Mouse (Mus musculus): ENCODE measurements at regions not wholly inside any gene's neighbourhood (a gene's known extent, or its start where the extent isn't known, plus 50 kb on each side); places are given as distances from the start of the nearest gene placed in this dataset.
A peak's percentile ranks its signal among the peaks of the same experiment; 100 is the strongest.
"Not testable (repeated sequence)": the region's sequence is repeated elsewhere in the genome, so short reads cannot be mapped to it uniquely, and the experiment has no call there.

DNA sequence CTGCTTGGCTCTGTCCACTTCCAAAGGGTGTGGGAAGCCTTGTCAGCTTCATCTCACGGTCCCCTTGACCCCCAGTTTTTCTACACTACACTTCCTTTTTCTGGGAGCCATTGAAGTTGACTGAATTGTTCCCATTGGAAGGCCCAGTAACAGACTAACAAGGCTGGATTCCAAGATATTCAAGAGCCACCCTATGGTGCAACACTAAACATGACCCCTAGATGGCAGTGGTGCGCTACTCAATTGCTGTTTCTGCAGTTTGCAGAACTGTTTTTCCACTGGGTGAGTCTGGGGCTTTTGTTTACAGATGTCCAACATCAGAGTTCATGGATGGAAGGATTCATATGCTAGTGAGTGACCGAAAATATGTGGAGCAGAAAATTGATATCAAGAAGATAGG, 61.3 kb upstream of the Asap2 start:
- not testable (repeated sequence) for H3K36me3 ChIP-seq (replicated peaks; ENCODE audit: control insufficient read depth, insufficient read depth, low read depth); H3K27me3 ChIP-seq (ENCODE audit: control insufficient read depth, insufficient read depth, low read length); H3K4me3 ChIP-seq (ENCODE audit: insufficient read depth in 1 of 2, low read depth in 2 of 2, low read length in 2 of 2); H3K4me2 ChIP-seq (ENCODE audit: low read depth); H3K9me3 ChIP-seq (ENCODE audit: control insufficient read depth, low read length); H3K27ac ChIP-seq; H3K4me1 ChIP-seq (replicated peaks; ENCODE audit: control insufficient read depth in 2 of 2, insufficient read depth in 2 of 2, low read length in 1 of 2); ATAC-seq (ENCODE audit: insufficient read depth); H3K9ac ChIP-seq (replicated peaks)
- peak in 1 of 3 experiments; percentile 22 for DNase-seq (ENCODE audit: low read depth in 3 of 3, low spot score in 3 of 3)
- peak; percentile 74 for TF ChIP-seq CTCF (IDR thresholded peaks at IDR 0.05; ENCODE audit: low read depth)
- WGBS (ENCODE audit: insufficient replicate concordance), result 17% methylated on average over 3 of the region's 3 CpGs
